Comparison of ENCODE assay signal across 8 mouse cellular contexts in the genomic region with DNA sequence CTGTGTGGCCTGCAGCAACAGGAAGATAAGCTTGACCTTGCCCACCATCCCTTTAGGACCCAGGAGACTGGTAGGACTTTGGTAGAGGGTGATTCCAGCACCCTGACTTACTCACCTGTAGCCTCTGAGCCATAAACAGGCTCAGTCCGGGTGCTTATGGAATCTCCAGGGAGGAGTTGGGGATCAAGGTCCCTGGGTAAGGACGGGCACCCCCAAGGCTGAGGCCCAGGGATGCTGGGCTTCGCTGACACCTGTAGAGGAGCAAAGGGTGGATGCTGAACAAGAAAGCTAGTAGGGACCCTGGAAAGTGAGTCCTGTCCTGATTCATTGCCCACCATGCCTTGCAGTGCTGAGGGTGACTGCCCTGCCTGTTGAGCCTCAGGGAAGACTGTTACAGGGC.
A peak's percentile ranks its signal among the peaks of the same experiment; 100 is the strongest.
DNase-seq lines count a peak whose midpoint lies in the region; ATAC-seq and TF ChIP-seq lines count a peak whose summit lies in the region.
"Not testable (repeated sequence)": the region's sequence is repeated elsewhere in the genome, so short reads cannot be mapped to it uniquely, and the experiment has no call there.

No protein-coding gene starts in this region.

- H3K9me3 ChIP-seq in forebrain, embryonic 11.5 days (ENCODE audit: control insufficient read depth, low read length); kidney, postnatal 0 days (replicated peaks; ENCODE audit: low read length); neural tube, embryonic 14.5 days (ENCODE audit: control insufficient read depth, low read length): not testable (repeated sequence)
- H3K9me3 ChIP-seq in hindbrain, embryonic 13.5 days = peaks cover 21% of the 10 kb centered on the region
- H3K9me3 ChIP-seq in liver, embryonic 13.5 days (replicated peaks) = peaks cover 12% of the 10 kb centered on the region

- peak; percentile 53 for DNase-seq in forebrain, embryonic 11.5 days (ENCODE audit: low spot score)
- DNase-seq in kidney, postnatal 0 days (ENCODE audit: low spot score); liver, embryonic 13.5 days: not testable (repeated sequence)
- peak; percentile 21 for DNase-seq in thymus, postnatal 14 days

- H3K27ac ChIP-seq in forebrain, embryonic 11.5 days (ENCODE audit: low read depth, low read length); hindbrain, embryonic 13.5 days; kidney, postnatal 0 days; liver, embryonic 13.5 days; neural tube, embryonic 14.5 days (ENCODE audit: low read depth, low read length): not testable (repeated sequence)

- not testable (repeated sequence) for H3K36me3 ChIP-seq in forebrain, embryonic 11.5 days (ENCODE audit: control insufficient read depth, insufficient read depth, low read length); kidney, postnatal 0 days (ENCODE audit: insufficient read depth, low read length); liver, embryonic 13.5 days; neural tube, embryonic 14.5 days (ENCODE audit: control insufficient read depth, insufficient read depth, low read length)
- peaks cover 21% of the 10 kb centered on the region for H3K36me3 ChIP-seq in hindbrain, embryonic 13.5 days

- not testable (repeated sequence) for H3K4me2 ChIP-seq in forebrain, embryonic 11.5 days (ENCODE audit: low read depth, low read length, severe bottlenecking); hindbrain, embryonic 13.5 days; kidney, postnatal 0 days (ENCODE audit: low read length); liver, embryonic 13.5 days; neural tube, embryonic 14.5 days (ENCODE audit: low read depth, low read length)

- H3K27me3 ChIP-seq in forebrain, embryonic 11.5 days (ENCODE audit: control insufficient read depth, insufficient read depth, low read length); hindbrain, embryonic 13.5 days; kidney, postnatal 0 days (ENCODE audit: insufficient read depth, low read length); liver, embryonic 13.5 days; neural tube, embryonic 14.5 days (ENCODE audit: control insufficient read depth, insufficient read depth, low read length): not testable (repeated sequence)

- H3K9ac ChIP-seq in forebrain, embryonic 11.5 days (ENCODE audit: low read length); hindbrain, embryonic 13.5 days; kidney, postnatal 0 days (ENCODE audit: low read depth, low read length); liver, embryonic 13.5 days; neural tube, embryonic 14.5 days (replicated peaks; ENCODE audit: low read depth, low read length): not testable (repeated sequence)

- peak; percentile 3; the same call in 1 of the 2 replicates for ATAC-seq in forebrain, embryonic 11.5 days (replicated peaks; ENCODE audit: low FRiP score)
- peak; percentile 21 for ATAC-seq in granulocyte monocyte progenitor cell, adult 5-6 weeks (replicated peaks; ENCODE audit: poor library complexity, severe bottlenecking)
- peak; percentile 7; the same call in 1 of the 2 replicates for ATAC-seq in hindbrain, embryonic 13.5 days (ENCODE audit: low FRiP score)
- 0 out of 2 replicates have a peak, but pooled peaks have one; percentile 2 for ATAC-seq in kidney, postnatal 0 days (replicated peaks; ENCODE audit: low FRiP score, low read depth)
- 0 out of 2 replicates have a peak, but pooled peaks have one; percentile 2 for ATAC-seq in liver, embryonic 13.5 days (ENCODE audit: low read depth)
- peak; percentile 21 for ATAC-seq in megakaryocyte progenitor cell, adult 5-6 weeks (replicated peaks; ENCODE audit: poor library complexity)
- ATAC-seq in neural tube, embryonic 14.5 days (ENCODE audit: low read depth) = peak; percentile 5; the same call in 1 of the 2 replicates

- 90% methylated on average over 3 of the region's 3 CpGs for WGBS in forebrain, embryonic 11.5 days
- 86% methylated on average over 3 of the region's 3 CpGs for WGBS in hindbrain, embryonic 13.5 days
- WGBS in kidney, postnatal 0 days = 79% methylated on average over 3 of the region's 3 CpGs
- WGBS in liver, embryonic 13.5 days (ENCODE audit: insufficient replicate concordance) = 65% methylated on average over 3 of the region's 3 CpGs
- WGBS in neural tube, embryonic 14.5 days = 90% methylated on average over 3 of the region's 3 CpGs

- not testable (repeated sequence) for H3K4me3 ChIP-seq in forebrain, embryonic 11.5 days (ENCODE audit: low read depth, low read length); hindbrain, embryonic 13.5 days; kidney, postnatal 0 days (replicated peaks; ENCODE audit: low read depth, low read length); liver, embryonic 13.5 days (replicated peaks); neural tube, embryonic 14.5 days (ENCODE audit: low read depth, low read length)

- H3K4me1 ChIP-seq in forebrain, embryonic 11.5 days (replicated peaks; ENCODE audit: control insufficient read depth, insufficient read depth, low read length); hindbrain, embryonic 13.5 days (replicated peaks); kidney, postnatal 0 days (replicated peaks; ENCODE audit: insufficient read depth, low read length); liver, embryonic 13.5 days (replicated peaks); neural tube, embryonic 14.5 days (ENCODE audit: control insufficient read depth, insufficient read depth, low read length): not testable (repeated sequence)

- TF ChIP-seq CTCF in kidney, postnatal 0 days (IDR thresholded peaks at IDR 0.05; ENCODE audit: low read depth) = not testable (repeated sequence)
